Mouse (Mus musculus): ENCODE data around the gene Prr7.

- TF ChIP-seq EP300 (IDR thresholded peaks at IDR 0.05; ENCODE audit: low read depth), result no peak
- TF ChIP-seq CTCF (IDR thresholded peaks at IDR 0.05; ENCODE audit: low read depth), result no peak
Measured at GRCm38 (mm10) chr13:55502405-55502804, 38.3 kb downstream of the Prr7 start.
